Mouse (Mus musculus) heart, embryonic 13.5 days (tissue): ENCODE measurements around the gene Tnik. TPM values are rescaled to one million over a fixed set of nuclear protein-coding genes. Genes with fewer than 3 reads are reported as not detected.
A peak's percentile ranks its signal among the peaks of the same experiment; 100 is the strongest.

ENCODE experiments used
- ATAC-seq: fragments of 200-750 bp; cut with Nextera tagmentation; 2 replicates; pipeline ENCODE4 v1.8.0; 2017; ENCODE audit warnings: moderate TSS enrichment; ENCODE audit not compliant: insufficient number of reproducible peaks, low FRiP score, low TSS enrichment; ENCODE audit errors: extremely low read depth
- H3K27ac ChIP-seq: fragments of 300-500 bp; sonication (generic); replicated peaks from 2 replicates; pipeline ENCODE4 v1.5.1; 2015; ENCODE audit warnings: moderate library complexity, mild to moderate bottlenecking, inconsistent platforms
- H3K27me3 ChIP-seq: fragments of 300-500 bp; sonication (generic); replicated peaks from 2 replicates; pipeline ENCODE4 v1.6.1; 2015; ENCODE audit warnings: mild to moderate bottlenecking, inconsistent platforms
- H3K36me3 ChIP-seq: fragments of 300-500 bp; sonication (generic); 2 replicates; pipeline ENCODE4 v1.6.1; 2015; ENCODE audit warnings: mild to moderate bottlenecking, inconsistent platforms
- H3K4me1 ChIP-seq: fragments of 300-500 bp; sonication (generic); 2 replicates; pipeline ENCODE4 v1.6.1; 2015; ENCODE audit warnings: inconsistent platforms
- H3K4me2 ChIP-seq: fragments of 300-500 bp; sonication (generic); 2 replicates; pipeline ENCODE4 v1.6.1; 2015; ENCODE audit warnings: inconsistent platforms, mild to moderate bottlenecking, moderate library complexity
- H3K4me3 ChIP-seq: fragments of 300-500 bp; sonication (generic); 2 replicates; pipeline ENCODE4 v1.5.1; 2015; ENCODE audit warnings: moderate library complexity, mild to moderate bottlenecking, inconsistent platforms
- H3K9ac ChIP-seq: fragments of 300-500 bp; sonication (generic); 2 replicates; pipeline ENCODE4 v1.6.1; 2015; ENCODE audit warnings: inconsistent platforms, mild to moderate bottlenecking, moderate library complexity
- H3K9me3 ChIP-seq: fragments of 300-500 bp; sonication (generic); 2 replicates; pipeline ENCODE4 v1.6.1; 2016; ENCODE audit warnings: inconsistent platforms
- WGBS: fragments of 180-500 bp; shearing (Covaris S2); methylation state at CpG from one replicate; pipeline ENCODE4 v1.1.7; 2015; ENCODE audit warnings: mixed read lengths; 5-methylcytosine and 5-hydroxymethylcytosine counted together
- polyA plus RNA-seq: library from polyadenylated mRNA; unstranded; fragments of >200 nt; fragmentation: Nextera tagmentation; extraction: Ambion mirVana; gene quantifications from 2 replicates; pipeline ENCODE4 v1.2.1, GENCODE M21; 2015

The Tnik gene
- polyA plus RNA-seq, 1 experiment from 2014 or later, result 8.3 TPM

DNA sequence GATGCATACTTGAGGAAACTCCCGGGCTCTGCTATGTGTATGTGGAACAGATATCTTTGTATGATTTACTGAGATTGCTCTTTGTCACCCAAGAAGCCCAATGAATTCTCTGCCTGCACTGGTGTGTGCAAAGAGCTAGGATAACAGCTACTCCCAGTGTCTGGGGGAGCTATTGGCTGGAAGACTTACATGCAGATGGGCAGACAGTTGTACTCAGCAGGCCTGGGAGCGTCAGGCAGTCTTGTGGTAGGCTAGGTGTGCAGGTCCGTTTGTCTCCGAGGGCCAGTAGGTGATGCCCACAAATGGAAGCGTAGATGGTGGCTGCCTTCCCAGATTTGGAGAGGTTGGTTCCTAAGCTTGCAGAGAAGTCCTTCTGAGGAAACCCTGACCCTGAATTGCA lies 2.6 kb downstream of the Tnik start:
- WGBS, result 74% methylated on average over 5 of the region's 5 CpGs
- Histone ChIP-seq H3K4me1 (peaks cover 21% of the 10 kb centered on the region), H3K4me3 (no peak overlapping the region), H3K9me3 (no peaks in the 10 kb centered on the region), H3K9ac (0 out of 2 replicates have a peak overlapping the region, but pooled peaks have one; percentile 92), H3K27ac (peak overlapping the region; percentile 15; the same call in 1 of the 2 replicates), H3K27me3 (no peaks in the 10 kb centered on the region), H3K36me3 (no peaks in the 10 kb centered on the region), H3K4me2 (peak overlapping the region; percentile 79)
- ATAC-seq, result no peak

DNA sequence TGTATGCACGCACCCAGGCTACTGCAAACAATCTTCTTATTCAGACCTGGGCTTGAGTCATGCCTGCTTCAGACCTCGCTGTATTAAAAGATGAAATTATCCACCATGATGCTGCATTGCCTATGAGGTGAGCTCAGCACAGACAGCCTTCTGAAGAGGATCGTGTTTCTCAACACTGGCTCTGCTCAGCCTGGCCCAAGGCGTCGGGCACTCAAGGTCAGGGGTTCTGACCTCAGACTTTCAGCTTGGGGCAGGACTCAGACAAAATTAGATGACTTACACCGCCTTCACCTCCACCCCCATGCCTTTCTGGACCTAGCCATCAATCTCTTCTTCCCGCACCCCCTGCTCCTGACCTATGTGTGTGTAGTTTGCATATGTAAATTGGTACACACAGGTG lies 4.2 kb downstream of the Tnik start:
- no peaks in the 10 kb centered on the region for H3K9me3 ChIP-seq
- H3K4me1 ChIP-seq, result peaks cover 18% of the 10 kb centered on the region
- WGBS, result 74% methylated on average over 7 of the region's 7 CpGs
- no peak overlapping the region for H3K4me3 ChIP-seq
- no peak for ATAC-seq
- no peak overlapping the region for H3K4me2 ChIP-seq
- no peak overlapping the region for H3K27ac ChIP-seq
- H3K36me3 ChIP-seq, result no peaks in the 10 kb centered on the region
- no peaks in the 10 kb centered on the region for H3K27me3 ChIP-seq
- no peak overlapping the region for H3K9ac ChIP-seq

DNA sequence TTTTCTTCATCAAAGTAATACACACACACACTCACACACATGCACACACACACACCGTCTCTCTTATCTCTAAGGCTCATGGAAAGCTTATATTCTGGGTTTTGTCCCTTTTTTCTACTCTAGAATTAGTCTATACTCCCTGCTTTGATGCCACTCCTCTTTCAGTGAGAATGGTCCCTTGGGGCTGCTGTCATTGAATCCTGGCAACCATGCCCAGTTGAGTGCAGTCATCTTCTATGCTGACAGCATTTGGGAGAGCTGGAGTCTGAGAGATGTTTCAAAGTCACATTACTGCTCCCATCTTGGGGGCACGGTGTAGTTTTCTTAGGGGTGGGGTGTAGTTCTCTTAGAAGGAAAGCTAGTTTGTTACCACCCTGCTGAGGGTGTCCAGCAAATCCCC lies 6.7 kb downstream of the Tnik start:
- Histone ChIP-seq H3K4me2 (no peak overlapping the region), H3K27me3 (no peaks in the 10 kb centered on the region), H3K36me3 (no peaks in the 10 kb centered on the region), H3K4me3 (no peak overlapping the region), H3K27ac (no peak overlapping the region), H3K9me3 (no peaks in the 10 kb centered on the region), H3K9ac (no peak overlapping the region), H3K4me1 (peaks cover 13% of the 10 kb centered on the region)
- WGBS, result 53% methylated on average over 2 of the region's 2 CpGs
- ATAC-seq, result no peak

DNA sequence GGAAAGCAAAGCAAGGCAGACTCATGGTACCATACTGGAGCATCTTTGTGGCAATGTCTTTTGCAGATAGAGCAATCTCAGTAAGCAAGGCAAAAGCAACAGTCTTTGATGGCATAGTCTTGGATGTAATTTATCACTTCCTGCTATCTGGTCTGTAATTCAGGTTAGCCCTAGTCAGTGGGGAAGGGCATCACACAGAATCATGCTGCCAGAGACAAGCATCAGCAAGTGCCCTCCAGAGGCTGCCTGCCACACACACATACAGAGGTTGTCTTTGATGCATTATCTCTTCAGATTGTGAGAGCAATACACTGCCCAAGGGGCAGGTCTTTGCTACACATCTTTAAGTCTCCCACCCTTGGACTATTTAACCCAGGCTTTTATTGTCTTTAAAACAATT lies 8.9 kb downstream of the Tnik start:
- H3K4me1 ChIP-seq, result peaks cover 4% of the 10 kb centered on the region; the same call in 1 of the 2 replicates
- no peak overlapping the region for H3K4me2 ChIP-seq
- no peak overlapping the region for H3K4me3 ChIP-seq
- no peak overlapping the region for H3K27ac ChIP-seq
- no peak for ATAC-seq
- H3K36me3 ChIP-seq, result no peaks in the 10 kb centered on the region
- H3K9ac ChIP-seq, result no peak overlapping the region
- no peaks in the 10 kb centered on the region for H3K27me3 ChIP-seq
- H3K9me3 ChIP-seq, result no peaks in the 10 kb centered on the region

DNA sequence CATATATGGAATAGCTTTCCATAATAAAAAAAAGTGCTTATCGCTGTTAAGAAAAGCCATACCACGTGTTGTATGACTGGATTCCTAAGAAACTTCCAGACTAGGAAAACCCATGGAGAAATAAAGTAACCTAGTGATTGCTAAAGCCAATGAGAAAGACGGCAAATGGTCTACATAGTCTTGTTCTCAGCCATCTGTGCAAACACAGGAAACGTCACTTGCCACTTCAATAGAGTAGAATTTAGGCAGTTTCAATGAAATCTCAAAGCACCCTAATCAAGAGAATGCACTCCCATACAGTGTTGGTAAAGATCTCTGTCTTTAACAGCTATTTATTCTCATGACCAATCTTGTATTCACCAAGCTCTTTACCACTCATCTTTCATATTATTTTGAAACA lies 11.7 kb downstream of the Tnik start:
- Histone ChIP-seq H3K4me1 (peaks cover 4% of the 10 kb centered on the region; the same call in 1 of the 2 replicates), H3K9ac (no peak overlapping the region), H3K9me3 (no peaks in the 10 kb centered on the region), H3K27me3 (no peaks in the 10 kb centered on the region), H3K4me3 (no peak overlapping the region), H3K36me3 (no peaks in the 10 kb centered on the region), H3K27ac (no peak overlapping the region), H3K4me2 (no peak overlapping the region)
- WGBS, result 75% methylated on average over 4 of the region's 4 CpGs
- no peak for ATAC-seq

DNA sequence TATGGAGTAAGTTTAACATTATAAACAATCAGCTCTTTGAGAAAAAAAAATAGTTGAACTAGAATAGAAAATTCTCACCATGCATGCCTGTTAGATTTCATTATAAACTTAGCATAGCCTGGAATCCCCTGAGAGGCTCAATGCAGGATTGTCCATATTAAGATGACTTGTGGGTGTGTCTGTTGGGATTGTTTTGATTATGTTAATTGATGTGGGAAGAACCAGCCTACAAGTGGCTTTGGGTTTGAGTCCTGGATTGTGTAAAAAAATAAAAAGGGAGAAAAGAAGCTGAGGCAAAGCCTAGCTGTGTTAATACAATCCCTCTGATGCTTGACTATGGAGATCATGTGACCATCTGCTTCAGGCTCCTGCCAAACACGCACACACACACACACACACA lies 26.7 kb downstream of the Tnik start:
- WGBS, result 88% methylated on average over 1 of the region's 1 CpGs
- Histone ChIP-seq H3K36me3 (no peaks in the 10 kb centered on the region), H3K9me3 (no peaks in the 10 kb centered on the region), H3K27ac (no peak overlapping the region), H3K4me3 (no peak overlapping the region), H3K4me2 (no peak overlapping the region), H3K4me1 (peaks cover 6% of the 10 kb centered on the region), H3K9ac (no peak overlapping the region), H3K27me3 (no peaks in the 10 kb centered on the region)
- ATAC-seq, result no peak

DNA sequence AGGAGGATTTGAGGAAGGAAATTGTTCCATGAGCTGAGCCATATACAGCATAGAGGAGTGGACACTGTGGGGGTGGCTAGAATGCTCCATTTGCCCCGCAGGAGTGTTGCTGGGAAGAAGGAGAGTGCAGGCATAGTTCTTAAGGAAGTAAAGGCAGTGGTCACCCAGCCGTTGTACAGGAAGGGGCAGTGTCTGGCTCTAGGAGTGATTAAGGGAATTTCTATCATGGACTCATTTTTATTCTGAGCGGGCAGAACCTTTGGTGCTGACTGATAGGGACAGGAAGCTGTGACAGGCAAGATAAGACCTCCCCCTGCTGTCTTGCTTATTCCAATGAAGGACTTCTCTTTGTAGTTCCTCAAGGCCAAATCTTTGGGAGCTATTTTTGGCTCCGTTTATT lies 38.4 kb downstream of the Tnik start:
- no peak overlapping the region for H3K9ac ChIP-seq
- H3K27me3 ChIP-seq, result no peaks in the 10 kb centered on the region
- ATAC-seq, result 0 out of 2 replicates have a peak, but pooled peaks have one; percentile 25
- no peaks in the 10 kb centered on the region for H3K36me3 ChIP-seq
- 18% methylated on average over 4 of the region's 4 CpGs for WGBS
- no peak overlapping the region for H3K4me3 ChIP-seq
- no peaks in the 10 kb centered on the region for H3K9me3 ChIP-seq
- peak overlapping the region; percentile 28; the same call in 1 of the 2 replicates for H3K4me2 ChIP-seq
- H3K4me1 ChIP-seq, result peaks cover 17% of the 10 kb centered on the region
- no peak overlapping the region for H3K27ac ChIP-seq

DNA sequence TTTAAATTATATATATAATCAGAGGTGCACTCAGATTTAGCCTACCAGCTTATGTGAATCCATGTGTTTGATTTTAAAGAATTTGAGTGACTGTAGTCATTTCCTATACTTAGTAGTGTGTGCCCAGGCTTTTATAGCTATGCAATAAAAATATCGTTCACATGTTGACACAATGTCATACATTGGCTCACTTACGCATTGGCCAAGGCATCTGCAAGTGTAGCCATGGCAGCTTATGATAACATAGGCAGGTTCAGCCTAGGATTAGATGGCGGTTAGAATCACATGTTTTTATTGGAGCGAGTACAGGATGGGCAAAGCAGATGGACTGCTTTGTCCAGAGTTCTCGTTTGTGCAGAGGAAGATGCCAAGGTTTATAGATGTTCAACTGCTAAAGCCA lies 40.9 kb downstream of the Tnik start:
- no peak overlapping the region for H3K4me3 ChIP-seq
- no peaks in the 10 kb centered on the region for H3K27me3 ChIP-seq
- no peaks in the 10 kb centered on the region for H3K36me3 ChIP-seq
- peaks cover 36% of the 10 kb centered on the region for H3K4me1 ChIP-seq
- no peak overlapping the region for H3K4me2 ChIP-seq
- H3K9ac ChIP-seq, result no peak overlapping the region
- H3K27ac ChIP-seq, result no peak overlapping the region
- 77% methylated on average over 5 of the region's 5 CpGs for WGBS
- ATAC-seq, result no peak
- no peaks in the 10 kb centered on the region for H3K9me3 ChIP-seq

DNA sequence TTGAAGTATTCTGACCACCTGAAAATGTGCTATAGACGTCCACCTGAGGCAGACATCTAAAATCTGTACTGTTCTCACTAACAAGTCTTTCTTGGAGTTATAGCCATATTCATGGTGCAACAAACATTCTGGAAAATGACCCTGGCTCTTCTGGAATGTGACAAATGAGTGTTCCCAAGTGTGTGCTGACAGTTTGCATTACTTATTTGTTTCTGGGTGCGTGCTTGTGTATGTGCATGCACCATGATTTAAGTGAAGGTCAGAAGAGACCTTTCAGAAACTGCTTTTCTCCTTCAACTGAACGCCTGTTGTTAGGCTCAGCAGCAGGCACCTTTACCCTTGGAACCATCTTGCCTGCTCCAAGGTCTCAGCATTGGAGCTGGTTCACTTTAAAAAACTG lies 43.8 kb downstream of the Tnik start:
- no peak overlapping the region for H3K4me3 ChIP-seq
- H3K4me1 ChIP-seq, result peaks cover 38% of the 10 kb centered on the region
- peak overlapping the region; percentile 55 for H3K27ac ChIP-seq
- H3K9me3 ChIP-seq, result no peaks in the 10 kb centered on the region
- 32% methylated on average over 3 of the region's 3 CpGs for whole genome bisulfite sequencing
- no peaks in the 10 kb centered on the region for H3K36me3 ChIP-seq
- no peaks in the 10 kb centered on the region for H3K27me3 ChIP-seq
- no peak overlapping the region for H3K9ac ChIP-seq
- ATAC-seq, result no peak
- H3K4me2 ChIP-seq, result no peak overlapping the region

DNA sequence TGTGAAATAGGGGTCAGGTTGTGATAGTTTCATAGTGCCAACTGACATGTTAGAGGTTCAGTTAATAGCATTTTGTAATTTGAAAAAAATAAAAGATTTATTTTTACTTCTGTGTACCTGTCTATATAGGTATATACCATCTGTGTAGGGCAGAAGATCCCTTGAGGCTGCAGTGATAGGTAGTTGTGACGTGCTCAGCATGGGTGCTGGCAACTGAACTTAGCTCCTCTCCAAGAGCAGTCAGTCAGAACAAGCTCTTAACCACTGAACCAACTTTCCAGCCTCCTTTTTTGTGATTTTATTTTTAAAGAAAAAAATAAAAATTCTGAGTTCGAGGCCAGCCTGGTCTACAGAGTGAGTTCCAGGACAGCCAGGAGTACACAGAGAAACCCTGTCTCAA lies 51.4 kb downstream of the Tnik start:
- Histone ChIP-seq H3K4me3 (no peak overlapping the region), H3K36me3 (no peaks in the 10 kb centered on the region), H3K9me3 (peaks cover 2% of the 10 kb centered on the region; the same call in 1 of the 2 replicates), H3K9ac (no peak overlapping the region), H3K4me1 (peaks cover 10% of the 10 kb centered on the region), H3K27ac (no peak overlapping the region), H3K27me3 (no peaks in the 10 kb centered on the region), H3K4me2 (no peak overlapping the region)
- no peak for ATAC-seq
- WGBS, result 79% methylated on average over 2 of the region's 2 CpGs

DNA sequence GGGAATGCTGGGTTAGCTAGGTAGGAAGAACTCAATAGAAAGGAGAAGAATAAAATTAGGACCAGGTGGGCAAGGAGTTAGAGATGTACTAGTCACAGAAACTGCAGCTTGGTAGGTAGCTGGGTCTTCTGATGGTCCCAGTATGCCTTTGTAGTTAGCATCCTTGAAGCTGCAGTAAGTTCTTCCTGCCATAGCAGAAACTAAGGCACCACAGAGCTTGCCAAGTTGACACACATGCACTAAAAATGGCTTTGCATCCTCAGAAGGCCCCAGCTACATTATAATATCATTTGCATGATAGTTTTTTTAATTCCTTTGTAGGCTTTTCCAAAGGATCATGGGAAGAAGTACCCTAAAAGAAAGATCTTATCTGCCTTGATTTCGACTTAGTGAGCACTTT lies 54.3 kb downstream of the Tnik start:
- Histone ChIP-seq H3K36me3 (no peaks in the 10 kb centered on the region), H3K4me2 (no peak overlapping the region), H3K4me3 (no peak overlapping the region), H3K9me3 (peaks cover 4% of the 10 kb centered on the region; the same call in 1 of the 2 replicates), H3K4me1 (no peaks in the 10 kb centered on the region), H3K9ac (no peak overlapping the region), H3K27ac (no peak overlapping the region), H3K27me3 (no peaks in the 10 kb centered on the region)
- ATAC-seq, result no peak
- 59% methylated on average over 1 of the region's 1 CpGs for WGBS

DNA sequence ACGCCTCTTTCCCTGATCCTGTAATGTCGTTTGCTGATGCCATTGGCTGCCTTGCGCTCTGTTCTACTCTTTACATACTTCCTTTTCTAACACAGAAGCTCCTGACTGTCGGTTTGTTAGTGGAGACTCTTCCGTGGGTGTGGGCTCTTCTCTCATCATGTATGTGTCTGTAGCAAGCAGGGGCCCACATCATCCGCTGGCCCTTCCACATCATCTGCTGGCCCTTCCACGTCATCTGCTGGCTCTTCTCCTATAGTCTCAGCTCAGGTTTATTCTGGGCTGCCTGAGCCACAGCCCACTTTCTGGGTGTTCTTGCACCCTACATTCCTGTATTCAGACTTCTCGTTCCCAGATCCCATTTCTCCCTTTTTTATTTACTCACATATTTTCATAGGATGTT lies 58.6 kb downstream of the Tnik start:
- no peak overlapping the region for H3K9ac ChIP-seq
- no peak for ATAC-seq
- H3K4me2 ChIP-seq, result no peak overlapping the region
- WGBS, result 85% methylated on average over 8 of the region's 8 CpGs
- no peak overlapping the region for H3K4me3 ChIP-seq
- no peaks in the 10 kb centered on the region for H3K4me1 ChIP-seq
- H3K36me3 ChIP-seq, result no peaks in the 10 kb centered on the region
- H3K27ac ChIP-seq, result no peak overlapping the region
- H3K27me3 ChIP-seq, result no peaks in the 10 kb centered on the region
- H3K9me3 ChIP-seq, result peaks cover 4% of the 10 kb centered on the region; the same call in 1 of the 2 replicates
